Mouse (Mus musculus): ENCODE measurements at regions not wholly inside any gene's neighbourhood (a gene's known extent, or its start where the extent isn't known, plus 50 kb on each side); places are given as distances from the start of the nearest gene placed in this dataset.

- Histone ChIP-seq H3K4me2 (ENCODE audit: insufficient read depth, low read depth, poor library complexity, severe bottlenecking) (no peak overlapping the region), H3K9ac (ENCODE audit: insufficient read depth, low read depth) (no peak overlapping the region), H3K4me1 (ENCODE audit: control insufficient read depth in 1 of 2, insufficient read depth in 2 of 2) (no peaks in the 10 kb centered on the region), H3K79me2 (replicated peaks; ENCODE audit: control insufficient read depth, extremely low read depth, insufficient read depth, poor library complexity, severe bottlenecking) (no peaks in the 10 kb centered on the region), H3K27me3 (replicated peaks) (no peaks in the 10 kb centered on the region), H3K27ac (ENCODE audit: insufficient read depth, low read depth) (no peak overlapping the region), H3K4me3 (replicated peaks in 1 of 3; ENCODE audit: low read depth in 2 of 3, low read length in 2 of 3, poor library complexity in 1 of 3) (no peak overlapping the region), H3K9me3 (replicated peaks; ENCODE audit: low read length) (peaks cover 73% of the 10 kb centered on the region), H3K36me3 (replicated peaks in 1 of 2; ENCODE audit: control insufficient read depth in 1 of 2, insufficient read depth in 1 of 2, low read length in 1 of 2) (no peaks in the 10 kb centered on the region)
- no peak for DNase-seq (ENCODE audit: extremely low read depth)
- no peak for TF ChIP-seq UBTF (IDR thresholded peaks at IDR 0.05; ENCODE audit: low read depth, low read length)
- no peak for TF ChIP-seq ELF1 (IDR thresholded peaks at IDR 0.05; ENCODE audit: low read depth, low read length)
- no peak for TF ChIP-seq TCF12 (IDR thresholded peaks at IDR 0.05; ENCODE audit: low read depth, low read length)
- no peak for TF ChIP-seq ZKSCAN1 (IDR thresholded peaks at IDR 0.05; ENCODE audit: borderline replicate concordance, low read depth, low read length)
- TF ChIP-seq USF2 (conservative IDR thresholded peaks at IDR 0.05; ENCODE audit: low read depth, low read length), result no peak
- TF ChIP-seq PAX5 (IDR thresholded peaks at IDR 0.05; ENCODE audit: low read length), result no peak
- TF ChIP-seq MEF2A (IDR thresholded peaks at IDR 0.05; ENCODE audit: borderline replicate concordance, low read depth, low read length), result no peak
- no peak for TF ChIP-seq MAX (IDR thresholded peaks at IDR 0.05; ENCODE audit: low read length)
- TF ChIP-seq EP300 (IDR thresholded peaks at IDR 0.05; ENCODE audit: low read length), result no peak
- TF ChIP-seq ETS1 (conservative IDR thresholded peaks at IDR 0.05; ENCODE audit: low read depth, low read length), result no peak
- no peak for TF ChIP-seq IRF4 (IDR thresholded peaks at IDR 0.05; ENCODE audit: low read depth, low read length)
- no peak for TF ChIP-seq JUND (conservative IDR thresholded peaks at IDR 0.05; ENCODE audit: low read depth, low read length)
- TF ChIP-seq USF1 (IDR thresholded peaks at IDR 0.05; ENCODE audit: low read depth, low read length), result no peak
- TF ChIP-seq SMC3 (IDR thresholded peaks at IDR 0.05; ENCODE audit: low read depth, low read length), result no peak
- no peak for TF ChIP-seq GABPA (IDR thresholded peaks at IDR 0.05; ENCODE audit: insufficient replicate concordance, low read depth, low read length)
- no peak for TF ChIP-seq TBP (conservative IDR thresholded peaks at IDR 0.05; ENCODE audit: low read depth, low read length)
- no peak for TF ChIP-seq POLR2A (IDR thresholded peaks at IDR 0.05; ENCODE audit: low read depth, low read length)
- TF ChIP-seq BHLHE40 (IDR thresholded peaks at IDR 0.05; ENCODE audit: low read depth, low read length), result no peak
- no peak for TF ChIP-seq MAZ (IDR thresholded peaks at IDR 0.05; ENCODE audit: low read depth, low read length)
- TF ChIP-seq NRF1 (IDR thresholded peaks at IDR 0.05; ENCODE audit: low read depth, low read length), result no peak
- in situ Hi-C loops (cut with MboI; ENCODE audit: low pct_ligation_motif_present, low pct_unique_long_range_greater_than_20kb, low sequenced_read_pairs) (no loop called here), dilution Hi-C loops (cut with MboI; ENCODE audit: extremely low pct_ligation_motif_present, extremely low pct_unique_long_range_greater_than_20kb, low sequenced_read_pairs) (no loop called here)
Observed at GRCm38 (mm10) chr9:98176701-98177380, 110.4 kb upstream of the Nmnat3 start.

DNA sequence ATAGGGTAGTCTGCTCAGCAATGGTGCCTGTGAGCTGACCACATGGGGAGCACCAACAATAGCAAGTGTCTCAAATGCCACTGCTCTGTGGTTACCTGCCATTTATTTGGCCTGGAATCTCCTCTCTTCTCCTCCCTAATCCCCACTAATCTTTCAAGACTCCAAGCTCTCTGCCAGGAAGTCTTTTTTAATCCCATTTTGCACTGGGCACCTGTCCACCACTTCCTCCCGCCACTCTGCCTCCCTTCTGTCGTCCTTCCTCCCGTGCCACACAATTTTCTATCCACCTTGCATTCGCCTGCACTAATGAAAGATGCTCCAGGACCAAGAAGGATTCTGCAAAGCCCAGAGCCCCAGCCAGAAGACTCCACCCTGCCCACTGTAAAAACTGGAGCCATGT lies 106.5 kb upstream of the Nmnat3 start:
- Histone ChIP-seq H3K36me3 (replicated peaks in 1 of 2; ENCODE audit: control insufficient read depth in 1 of 2, insufficient read depth in 1 of 2, low read length in 1 of 2) (no peaks in the 10 kb centered on the region), H3K4me3 (replicated peaks in 1 of 3; ENCODE audit: low read depth in 2 of 3, low read length in 2 of 3, poor library complexity in 1 of 3) (no peak overlapping the region), H3K9ac (ENCODE audit: insufficient read depth, low read depth) (no peak overlapping the region), H3K4me1 (ENCODE audit: control insufficient read depth in 1 of 2, insufficient read depth in 2 of 2) (no peaks in the 10 kb centered on the region), H3K79me2 (replicated peaks; ENCODE audit: control insufficient read depth, extremely low read depth, insufficient read depth, poor library complexity, severe bottlenecking) (no peaks in the 10 kb centered on the region), H3K27me3 (replicated peaks) (no peaks in the 10 kb centered on the region), H3K9me3 (replicated peaks; ENCODE audit: low read length) (peaks cover 79% of the 10 kb centered on the region), H3K27ac (ENCODE audit: insufficient read depth, low read depth) (no peak overlapping the region), H3K4me2 (ENCODE audit: insufficient read depth, low read depth, poor library complexity, severe bottlenecking) (no peak overlapping the region)
- dilution Hi-C loops (cut with MboI; ENCODE audit: extremely low pct_ligation_motif_present, extremely low pct_unique_long_range_greater_than_20kb, low sequenced_read_pairs), result no loop called here
- TF ChIP-seq ZKSCAN1 (IDR thresholded peaks at IDR 0.05; ENCODE audit: borderline replicate concordance, low read depth, low read length) (no peak), NELFE (IDR thresholded peaks at IDR 0.05; ENCODE audit: low read depth, low read length) (no peak), USF2 (conservative IDR thresholded peaks at IDR 0.05; ENCODE audit: low read depth, low read length) (no peak), MAZ (IDR thresholded peaks at IDR 0.05; ENCODE audit: low read depth, low read length) (no peak), SMC3 (IDR thresholded peaks at IDR 0.05; ENCODE audit: low read depth, low read length) (no peak)
- in situ Hi-C loops (cut with MboI; ENCODE audit: low pct_ligation_motif_present, low pct_unique_long_range_greater_than_20kb, low sequenced_read_pairs), result no loop called here
- no peak for DNase-seq (ENCODE audit: extremely low read depth)
